Mouse (Mus musculus) liver, embryonic 14.5 days (tissue): ENCODE data around the gene Cerk. TPM values are rescaled to one million over a fixed set of nuclear protein-coding genes. Genes with fewer than 3 reads are reported as not detected.

Experiments
- ATAC-seq: fragments of 200-750 bp; cut with Nextera tagmentation; 2 replicates; pipeline ENCODE4 v1.8.0; 2017; ENCODE audit warnings: moderate number of reproducible peaks, mild to moderate bottlenecking, moderate library complexity; ENCODE audit not compliant: insufficient read depth
- DNase-seq, 3 experiments: peaks; one replicate each; pipeline ENCODE4 v3.0.0-alpha.2; 2012 to 2013; ENCODE audit warnings: low read depth in 3 of 3, low spot score in 3 of 3
- H3K27ac ChIP-seq: fragments of 300-500 bp; sonication (generic); 2 replicates; pipeline ENCODE4 v1.5.1; 2014; ENCODE audit warnings: moderate library complexity, mild to moderate bottlenecking, control low read depth, inconsistent platforms
- H3K27me3 ChIP-seq: fragments of 300-500 bp; sonication (generic); 2 replicates; pipeline ENCODE4 v1.6.1; 2014; ENCODE audit warnings: mild to moderate bottlenecking, low read length, moderate library complexity; ENCODE audit not compliant: control insufficient read depth, insufficient read depth
- H3K36me3 ChIP-seq: fragments of 300-500 bp; sonication (generic); replicated peaks from 2 replicates; pipeline ENCODE4 v1.6.1; 2014; ENCODE audit warnings: low read depth; ENCODE audit not compliant: control insufficient read depth, insufficient read depth
- H3K4me1 ChIP-seq, 2 experiments: fragments of 200-500 bp in 1 of 2; fragments of 300-500 bp in 1 of 2; sonication (generic) in 1 of 2; replicated peaks; 2 replicates each; pipeline ENCODE4 v1.6.1; 2012 to 2014; ENCODE audit warnings: antibody characterized with exemption in 1 of 2, inconsistent platforms in 1 of 2, low read length in 1 of 2; ENCODE audit not compliant: control insufficient read depth in 2 of 2, insufficient read depth in 2 of 2
- H3K4me2 ChIP-seq: fragments of 300-500 bp; sonication (generic); 2 replicates; pipeline ENCODE4 v1.6.1; 2014; ENCODE audit warnings: low read depth, mild to moderate bottlenecking, control low read depth, moderate library complexity
- H3K4me3 ChIP-seq, 2 experiments: fragments of 200-500 bp in 1 of 2; fragments of 300-500 bp in 1 of 2; sonication (generic) in 1 of 2; 2 replicates each; pipeline ENCODE4 v1.5.1; 2012 to 2014; ENCODE audit warnings: low read depth in 2 of 2, low read length in 2 of 2, mild to moderate bottlenecking in 2 of 2, control low read depth in 1 of 2, inconsistent platforms in 1 of 2, moderate library complexity in 1 of 2; ENCODE audit not compliant: insufficient read depth in 1 of 2
- H3K9ac ChIP-seq: fragments of 300-500 bp; sonication (generic); replicated peaks from 2 replicates; pipeline ENCODE4 v1.6.1; 2014; ENCODE audit warnings: mild to moderate bottlenecking, control low read depth, moderate library complexity
- H3K9me3 ChIP-seq: fragments of 300-500 bp; sonication (generic); 2 replicates; pipeline ENCODE4 v1.6.1; 2016; ENCODE audit warnings: low read length, mixed read lengths; ENCODE audit not compliant: control insufficient read depth
- CTCF ChIP-seq: IDR thresholded peaks from 2 replicates; pipeline ENCODE4 v1.5.1; 2016; ENCODE audit warnings: antibody characterized with exemption, low read depth, control low read depth
- EP300 ChIP-seq: IDR thresholded peaks from 2 replicates; pipeline ENCODE4 v1.6.1; 2016; ENCODE audit warnings: antibody characterized with exemption, low read depth
- WGBS: fragments of 180-500 bp; shearing (Covaris S2); extraction: QIAGEN DNeasy Blood & Tissue Kit; methylation state at CpG from one replicate; pipeline ENCODE4 v1.1.7; 2014; ENCODE audit not compliant: insufficient replicate concordance; 5-methylcytosine and 5-hydroxymethylcytosine counted together
- polyA plus RNA-seq, 2 experiments: library from polyadenylated mRNA; depleted of rRNA in 1 of 2; stranded (reverse) in 1 of 2; unstranded in 1 of 2; fragments of >200 nt; fragmentation: Nextera tagmentation in 1 of 2; extraction: Ambion mirVana in 1 of 2; gene quantifications; 2 replicates each; pipeline versions ENCODE4 v1.2.1 to v1.2.3; 2012 to 2014

Cerk gene
- polyA plus RNA-seq, 2 experiments: 2.7 to 2.9 TPM

GRCm38 (mm10) chr15:86191933-86192332 is 6.0 kb upstream of the Cerk start:
- DNase-seq: no peak
- Histone ChIP-seq H3K9ac (no peak overlapping the region), H3K27me3 (no peaks in the 10 kb centered on the region), H3K4me1 (0 out of 4 replicates have a peak, but pooled peaks cover 0 to 2% of the 10 kb centered on the region in 2 experiments), H3K36me3 (no peaks in the 10 kb centered on the region), H3K27ac (no peak overlapping the region), H3K4me2 (no peak overlapping the region), H3K4me3 (no peak overlapping the region), H3K9me3 (no peaks in the 10 kb centered on the region)
- 47% methylated on average over 3 of the region's 3 CpGs for WGBS
- TF ChIP-seq CTCF (no peak), EP300 (no peak)
- no peak for ATAC-seq

GRCm38 (mm10) chr15:86191505-86191904 is 5.6 kb upstream of the Cerk start:
- H3K9ac ChIP-seq: no peak overlapping the region
- ATAC-seq (no peak), DNase-seq (no peak)
- no peaks in the 10 kb centered on the region for H3K27me3 ChIP-seq
- H3K27ac ChIP-seq: no peak overlapping the region
- no peak for TF ChIP-seq CTCF
- no peak for TF ChIP-seq EP300
- H3K9me3 ChIP-seq: no peaks in the 10 kb centered on the region
- no peak overlapping the region for H3K4me2 ChIP-seq
- no peak overlapping the region for H3K4me3 ChIP-seq
- no peaks in the 10 kb centered on the region for H3K36me3 ChIP-seq
- 22% methylated on average over 1 of the region's 1 CpGs for WGBS
- 0 out of 4 replicates have a peak, but pooled peaks cover 0 to 2% of the 10 kb centered on the region in 2 experiments for H3K4me1 ChIP-seq

GRCm38 (mm10) chr15:86190387-86190786 is 4.4 kb upstream of the Cerk start:
- no peak overlapping the region for H3K4me3 ChIP-seq
- TF ChIP-seq EP300: no peak
- TF ChIP-seq CTCF: no peak
- ATAC-seq (no peak), DNase-seq (no peak)
- no peak overlapping the region for H3K4me2 ChIP-seq
- peaks cover 0 to 2% of the 10 kb centered on the region in 2 experiments; a peak in 1 of 4 replicates for H3K4me1 ChIP-seq
- no peak overlapping the region for H3K27ac ChIP-seq
- no peaks in the 10 kb centered on the region for H3K9me3 ChIP-seq
- H3K27me3 ChIP-seq: peaks cover 4% of the 10 kb centered on the region; the same call in 1 of the 2 replicates
- H3K9ac ChIP-seq: no peak overlapping the region
- WGBS: 53% methylated on average over 3 of the region's 3 CpGs
- no peaks in the 10 kb centered on the region for H3K36me3 ChIP-seq

- ATAC-seq (no peak), DNase-seq (no peak)
- no peaks in the 10 kb centered on the region for H3K9me3 ChIP-seq
- no peak overlapping the region for H3K9ac ChIP-seq
- H3K27ac ChIP-seq: no peak overlapping the region
- H3K36me3 ChIP-seq: no peaks in the 10 kb centered on the region
- H3K4me3 ChIP-seq: no peak overlapping the region
- peaks cover 13% of the 10 kb centered on the region; the same call in 1 of the 2 replicates for H3K27me3 ChIP-seq
- no peak overlapping the region for H3K4me2 ChIP-seq
- H3K4me1 ChIP-seq: peaks cover 0 to 4% of the 10 kb centered on the region in 2 experiments; a peak in 2 of 4 replicates
- 42% methylated on average over 10 of the region's 10 CpGs for WGBS
- TF ChIP-seq EP300 (no peak), CTCF (no peak)
These were observed 3.0 kb upstream of the Cerk start for GRCm38 (mm10) chr15:86188746-86189470.

GRCm38 (mm10) chr15:86188186-86188585 is 2.2 kb upstream of the Cerk start:
- peaks cover 0 to 4% of the 10 kb centered on the region in 2 experiments; a peak in 2 of 4 replicates for H3K4me1 ChIP-seq
- no peak for ATAC-seq
- no peaks in the 10 kb centered on the region for H3K36me3 ChIP-seq
- DNase-seq: no peak
- H3K27ac ChIP-seq: no peak overlapping the region
- no peaks in the 10 kb centered on the region for H3K9me3 ChIP-seq
- H3K9ac ChIP-seq: no peak overlapping the region
- no peak overlapping the region for H3K4me3 ChIP-seq
- WGBS: 78% methylated on average over 5 of the region's 5 CpGs
- TF ChIP-seq EP300 (no peak), CTCF (no peak)
- H3K27me3 ChIP-seq: peaks cover 13% of the 10 kb centered on the region; the same call in 1 of the 2 replicates
- H3K4me2 ChIP-seq: no peak overlapping the region
